ENCODE assay signal across 8 mouse cellular contexts in the genomic region with DNA sequence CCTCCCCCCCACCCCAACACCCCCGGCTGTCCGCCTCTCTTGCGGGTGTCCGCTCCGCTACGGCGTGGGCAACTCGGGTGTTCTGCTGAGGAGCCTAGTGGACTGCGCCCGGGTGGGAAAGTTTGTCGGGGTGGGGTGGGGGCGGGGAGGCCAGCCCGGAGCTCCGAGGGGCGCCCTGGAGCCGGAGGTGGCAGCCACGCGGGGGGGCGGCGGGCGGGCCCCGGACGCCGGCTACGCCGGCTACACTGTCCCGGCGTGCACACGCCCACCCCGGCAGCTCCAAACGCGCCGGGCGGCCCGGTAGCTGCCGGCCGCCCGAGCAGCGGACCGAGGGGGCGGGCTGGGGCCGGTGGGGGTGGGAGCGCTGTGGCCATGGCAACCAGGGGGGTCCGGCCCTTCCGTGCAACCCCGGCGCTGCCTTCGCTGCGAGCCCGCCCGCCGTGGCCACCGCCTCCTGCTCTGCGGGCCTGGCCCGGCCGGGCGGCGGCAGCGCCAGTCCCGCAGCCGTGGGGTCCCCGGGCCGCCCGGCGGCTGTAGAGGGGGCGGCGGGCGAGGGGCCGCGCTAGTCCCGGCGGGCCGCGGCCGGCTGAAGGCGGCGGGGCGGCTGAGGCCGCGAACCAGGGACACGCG. TPM values are rescaled to one million over a fixed set of nuclear protein-coding genes. Genes with fewer than 3 reads are reported as not detected.
DNase-seq lines count a peak whose midpoint lies in the region; ATAC-seq and TF ChIP-seq lines count a peak whose summit lies in the region.

No protein-coding gene starts in this region.

- H3K9ac ChIP-seq in ES-Bruce4 (ENCODE audit: low read depth, poor library complexity, severe bottlenecking): peak overlapping the region; percentile 100
- H3K9ac ChIP-seq in embryonic facial prominence, embryonic 13.5 days: peak overlapping the region; percentile 98
- peak overlapping the region; percentile 99 for H3K9ac ChIP-seq in liver, embryonic 13.5 days
- peak overlapping the region; percentile 98 for H3K9ac ChIP-seq in neural tube, embryonic 15.5 days (replicated peaks)

- H3K36me3 ChIP-seq in C2C12 (ENCODE audit: control insufficient read depth, insufficient read depth) (peaks cover 10% of the 10 kb centered on the region), ES-Bruce4 (ENCODE audit: control insufficient read depth, insufficient read depth, low read length, poor library complexity, severe bottlenecking) (peaks cover 4% of the 10 kb centered on the region)
- peaks cover 13% of the 10 kb centered on the region for H3K36me3 ChIP-seq in embryonic facial prominence, embryonic 13.5 days
- H3K36me3 ChIP-seq in hindbrain, embryonic 10.5 days: peaks cover 15% of the 10 kb centered on the region
- H3K36me3 ChIP-seq in liver, embryonic 13.5 days: peaks cover 5% of the 10 kb centered on the region
- peaks cover 11% of the 10 kb centered on the region for H3K36me3 ChIP-seq in neural tube, embryonic 15.5 days

- peaks cover 25% of the 10 kb centered on the region for H3K79me3 ChIP-seq in C2C12 (ENCODE audit: low read depth)

- 0% methylated on average over 57 of the region's 82 CpGs for WGBS in embryonic facial prominence, embryonic 13.5 days
- WGBS in hindbrain, embryonic 10.5 days: under 1% methylated on average over 76 of the region's 82 CpGs
- WGBS in liver, embryonic 13.5 days (ENCODE audit: insufficient replicate concordance): under 1% methylated on average over 75 of the region's 82 CpGs
- WGBS in neural tube, embryonic 15.5 days: 0% methylated on average over 11 of the region's 82 CpGs

- ATAC-seq in embryonic facial prominence, embryonic 13.5 days (ENCODE audit: insufficient number of reproducible peaks, insufficient read depth, low FRiP score, low TSS enrichment, low read depth): peak; percentile 38
- ATAC-seq in liver, embryonic 13.5 days (ENCODE audit: low read depth): peak; percentile 32
- peak; percentile 2; the same call in 1 of the 2 replicates for ATAC-seq in neural tube, embryonic 15.5 days (ENCODE audit: low FRiP score)
- no peak for ATAC-seq in monocyte, adult 5-6 weeks (replicated peaks; ENCODE audit: insufficient number of reproducible peaks, low FRiP score, low TSS enrichment, poor library complexity, severe bottlenecking)

- TF ChIP-seq CTCF in C2C12 (IDR thresholded peaks at IDR 0.05; ENCODE audit: control insufficient read depth, insufficient read depth, insufficient read length) (no peak), ES-Bruce4 (IDR thresholded peaks at IDR 0.05; ENCODE audit: low read depth, low read length) (no peak)

- H3K79me2 ChIP-seq in C2C12 (ENCODE audit: control insufficient read depth, insufficient read depth): peaks cover 42% of the 10 kb centered on the region

- H3K9me3 ChIP-seq in ES-Bruce4 (replicated peaks; ENCODE audit: control insufficient read depth, insufficient read depth, low read length, poor library complexity, severe bottlenecking): no peaks in the 10 kb centered on the region
- no peaks in the 10 kb centered on the region for H3K9me3 ChIP-seq in embryonic facial prominence, embryonic 13.5 days
- H3K9me3 ChIP-seq in hindbrain, embryonic 10.5 days: no peaks in the 10 kb centered on the region
- H3K9me3 ChIP-seq in liver, embryonic 13.5 days (replicated peaks): no peaks in the 10 kb centered on the region
- no peaks in the 10 kb centered on the region for H3K9me3 ChIP-seq in neural tube, embryonic 15.5 days (replicated peaks)

- H3K4me2 ChIP-seq in embryonic facial prominence, embryonic 13.5 days: peak overlapping the region; percentile 75
- H3K4me2 ChIP-seq in liver, embryonic 13.5 days: peak overlapping the region; percentile 97
- peak overlapping the region; percentile 76 for H3K4me2 ChIP-seq in neural tube, embryonic 15.5 days

- peak overlapping the region; percentile 80 for H3K4me3 ChIP-seq in C2C12 (ENCODE audit: insufficient read depth, poor library complexity, severe bottlenecking)
- peak overlapping the region; percentile 88 for H3K4me3 ChIP-seq in ES-Bruce4 (ENCODE audit: low read depth, low read length)
- peak overlapping the region; percentile 98 for H3K4me3 ChIP-seq in embryonic facial prominence, embryonic 13.5 days
- peak overlapping the region; percentile 93 for H3K4me3 ChIP-seq in hindbrain, embryonic 10.5 days
- H3K4me3 ChIP-seq in liver, embryonic 13.5 days (replicated peaks): peak overlapping the region; percentile 98
- peak overlapping the region; percentile 97 for H3K4me3 ChIP-seq in neural tube, embryonic 15.5 days (replicated peaks)

- H3K4me1 ChIP-seq in ES-Bruce4 (ENCODE audit: control insufficient read depth, insufficient read depth, low read length): no peaks in the 10 kb centered on the region
- H3K4me1 ChIP-seq in embryonic facial prominence, embryonic 13.5 days: peaks cover 14% of the 10 kb centered on the region
- H3K4me1 ChIP-seq in hindbrain, embryonic 10.5 days (replicated peaks): peaks cover 22% of the 10 kb centered on the region
- peaks cover 21% of the 10 kb centered on the region for H3K4me1 ChIP-seq in liver, embryonic 13.5 days (replicated peaks)
- peaks cover 26% of the 10 kb centered on the region for H3K4me1 ChIP-seq in neural tube, embryonic 15.5 days

- DNase-seq in hindbrain, embryonic 10.5 days (ENCODE audit: low spot score): peak; percentile 35
- peak; percentile 16 for DNase-seq in liver, embryonic 13.5 days
- no peak for DNase-seq in layer of hippocampus, postnatal 25 days (ENCODE audit: extremely low spot score in 1 of 2, low spot score in 1 of 2)

- no peak for TF ChIP-seq POLR2A in ES-Bruce4 (IDR thresholded peaks at IDR 0.05; ENCODE audit: insufficient read depth, low read length)

- TF ChIP-seq EP300 in ES-Bruce4 (IDR thresholded peaks at IDR 0.05; ENCODE audit: insufficient read depth, low read depth, low read length): no peak

- H3K27me3 ChIP-seq in C2C12 (ENCODE audit: control insufficient read depth, insufficient read depth, insufficient read length): peaks cover 20% of the 10 kb centered on the region
- no peaks in the 10 kb centered on the region for H3K27me3 ChIP-seq in ES-Bruce4 (ENCODE audit: control insufficient read depth, insufficient read depth, low read length, poor library complexity, severe bottlenecking)
- no peaks in the 10 kb centered on the region for H3K27me3 ChIP-seq in embryonic facial prominence, embryonic 13.5 days
- H3K27me3 ChIP-seq in hindbrain, embryonic 10.5 days (ENCODE audit: insufficient read depth, poor library complexity, severe bottlenecking): no peaks in the 10 kb centered on the region
- no peaks in the 10 kb centered on the region for H3K27me3 ChIP-seq in liver, embryonic 13.5 days
- H3K27me3 ChIP-seq in neural tube, embryonic 15.5 days (replicated peaks): 0 out of 2 replicates have a peak, but pooled peaks cover 5% of the 10 kb centered on the region

- peak overlapping the region; percentile 48; the same call in 1 of the 2 replicates for H3K27ac ChIP-seq in ES-Bruce4 (ENCODE audit: insufficient read depth, low read length)
- peak overlapping the region; percentile 88 for H3K27ac ChIP-seq in embryonic facial prominence, embryonic 13.5 days
- H3K27ac ChIP-seq in hindbrain, embryonic 10.5 days: peak overlapping the region; percentile 96
- H3K27ac ChIP-seq in liver, embryonic 13.5 days: peak overlapping the region; percentile 93
- H3K27ac ChIP-seq in neural tube, embryonic 15.5 days (replicated peaks): peak overlapping the region; percentile 87

- H3ac ChIP-seq in C2C12 (ENCODE audit: control insufficient read depth, insufficient read length, low read depth): peak overlapping the region; percentile 83

TF ChIP-seq in C2C12, 6 proteins besides CTCF, POLR2A, EP300 and RAD21:
- TF ChIP-seq FOSL1 (IDR thresholded peaks at IDR 0.05; ENCODE audit: insufficient read depth, low read length, poor library complexity, severe bottlenecking) (no peak), MYOG (IDR thresholded peaks at IDR 0.05; ENCODE audit: control insufficient read depth, extremely low read depth, insufficient read length) (no peak), MYOD1 (IDR thresholded peaks at IDR 0.05; ENCODE audit: control insufficient read depth, insufficient read length, low read depth) (no peak)

RNA-seq across cellular contexts. Expression of gene Usp42, which starts 0.5 kb away (rescaled TPM):
- polyA plus RNA-seq in C2C12 (2012; fragmentation: generic; extraction: Trizol) (4.8 TPM), ES-Bruce4 (2011; ENCODE audit: insufficient read depth, insufficient read length, low read depth, missing spikeins) (18.3 and 20.6 TPM in 2 replicates)
- 24.2 and 27.2 TPM in 2 replicates for polyA plus RNA-seq in embryonic facial prominence, embryonic 13.5 days (2015; fragmentation: Nextera tagmentation; extraction: Ambion mirVana)
- 27.0 and 28.4 TPM in 2 replicates for polyA plus RNA-seq in hindbrain, embryonic 10.5 days (2016; fragmentation: Nextera tagmentation; extraction: Ambion mirVana)
- 4.4 and 5.2 TPM in 2 replicates for polyA plus RNA-seq in liver, embryonic 13.5 days (2015; fragmentation: Nextera tagmentation; extraction: Ambion mirVana)
- 22.7 and 25.1 TPM in 2 replicates for polyA plus RNA-seq in neural tube, embryonic 15.5 days (2015; fragmentation: Nextera tagmentation; extraction: Ambion mirVana)
- total RNA-seq in monocyte, adult 5-6 weeks (2017): 10.6 to 19.8 TPM (median 19.1 TPM) in 3 replicates
- 10 to 100 TPM; 17.0 to 26.5 TPM for total RNA-seq in layer of hippocampus, postnatal 25 days (2021)

Comparison
In these comparisons a context has a peak if more than half of its experiments do, and no peak if none do; other contexts are left out.
1. DNase-seq: peak in hindbrain, embryonic 10.5 days (single experiment) and liver, embryonic 13.5 days (single experiment); none in layer of hippocampus, postnatal 25 days (0 of 2).
2. Peak in every context shown above with its lines, with median percentiles within 50 percentile points of each other: H3K4me3 ChIP-seq, H3K27ac ChIP-seq, H3K9ac ChIP-seq and H3K4me2 ChIP-seq.